Mouse (Mus musculus): ENCODE data around the gene Jph3. TPM values are rescaled to one million over a fixed set of nuclear protein-coding genes. Genes with fewer than 3 reads are reported as not detected.

Jph3 gene
- polyA plus RNA-seq, 1 experiment from 2014 or later: 4.4 TPM

- WGBS: 82% methylated on average over 6 of the region's 6 CpGs
- DNase-seq (ENCODE audit: low spot score): no peak
- H3K36me3 ChIP-seq (ENCODE audit: control insufficient read depth, insufficient read depth, low read length): peaks cover 61% of the 10 kb centered on the region
Observed at GRCm38 (mm10) chr8:121798401-121798800, 69.0 kb downstream of the Jph3 start.

GRCm38 (mm10) chr8:121804829-121805228 lies 75.4 kb downstream of the Jph3 start:
- H3K4me3 ChIP-seq (ENCODE audit: low read depth, low read length): no peak overlapping the region
- WGBS: 95% methylated on average over 5 of the region's 5 CpGs
- no peaks in the 10 kb centered on the region for H3K27me3 ChIP-seq (replicated peaks; ENCODE audit: control insufficient read depth, insufficient read depth, low read length)
- no peak overlapping the region for H3K4me2 ChIP-seq (ENCODE audit: low read length)
- ATAC-seq (replicated peaks; ENCODE audit: low FRiP score, low TSS enrichment, low read depth): no peak
- no peak overlapping the region for H3K27ac ChIP-seq (ENCODE audit: low read depth)
- no peak overlapping the region for H3K9ac ChIP-seq (ENCODE audit: low read length)
- no peaks in the 10 kb centered on the region for H3K9me3 ChIP-seq (ENCODE audit: control insufficient read depth, low read length)
- no peaks in the 10 kb centered on the region for H3K4me1 ChIP-seq (replicated peaks; ENCODE audit: control insufficient read depth, insufficient read depth, low read length)
- peaks cover 44% of the 10 kb centered on the region for H3K36me3 ChIP-seq (ENCODE audit: control insufficient read depth, insufficient read depth, low read length)
- no peak for DNase-seq (ENCODE audit: low spot score)

More at GRCm38 (mm10) chr8:121798401-121798800, 69.0 kb downstream of the Jph3 start:
- no peak for ATAC-seq (replicated peaks; ENCODE audit: low FRiP score, low TSS enrichment, low read depth)
- no peaks in the 10 kb centered on the region for H3K27me3 ChIP-seq (replicated peaks; ENCODE audit: control insufficient read depth, insufficient read depth, low read length)
- H3K4me1 ChIP-seq (replicated peaks; ENCODE audit: control insufficient read depth, insufficient read depth, low read length): no peaks in the 10 kb centered on the region
- no peaks in the 10 kb centered on the region for H3K9me3 ChIP-seq (ENCODE audit: control insufficient read depth, low read length)
- H3K4me2 ChIP-seq (ENCODE audit: low read length): no peak overlapping the region
- no peak overlapping the region for H3K4me3 ChIP-seq (ENCODE audit: low read depth, low read length)
- H3K9ac ChIP-seq (ENCODE audit: low read length): no peak overlapping the region
- no peak overlapping the region for H3K27ac ChIP-seq (ENCODE audit: low read depth)

GRCm38 (mm10) chr8:121806126-121806525 lies 76.7 kb downstream of the Jph3 start:
- DNase-seq (ENCODE audit: low spot score): no peak
- no peaks in the 10 kb centered on the region for H3K4me1 ChIP-seq (replicated peaks; ENCODE audit: control insufficient read depth, insufficient read depth, low read length)
- H3K27ac ChIP-seq (ENCODE audit: low read depth): no peak overlapping the region
- H3K9me3 ChIP-seq (ENCODE audit: control insufficient read depth, low read length): no peaks in the 10 kb centered on the region
- H3K36me3 ChIP-seq (ENCODE audit: control insufficient read depth, insufficient read depth, low read length): peaks cover 39% of the 10 kb centered on the region
- WGBS: 90% methylated on average over 13 of the region's 13 CpGs
- no peak overlapping the region for H3K4me3 ChIP-seq (ENCODE audit: low read depth, low read length)
- H3K4me2 ChIP-seq (ENCODE audit: low read length): no peak overlapping the region
- no peak for ATAC-seq (replicated peaks; ENCODE audit: low FRiP score, low TSS enrichment, low read depth)
- H3K27me3 ChIP-seq (replicated peaks; ENCODE audit: control insufficient read depth, insufficient read depth, low read length): no peaks in the 10 kb centered on the region
- H3K9ac ChIP-seq (ENCODE audit: low read length): no peak overlapping the region

- 73% methylated on average over 11 of the region's 11 CpGs for WGBS
- H3K9me3 ChIP-seq (ENCODE audit: control insufficient read depth, low read length): no peaks in the 10 kb centered on the region
- H3K27ac ChIP-seq (ENCODE audit: low read depth): no peak overlapping the region
- no peaks in the 10 kb centered on the region for H3K4me1 ChIP-seq (replicated peaks; ENCODE audit: control insufficient read depth, insufficient read depth, low read length)
- DNase-seq (ENCODE audit: low spot score) (no peak), ATAC-seq (replicated peaks; ENCODE audit: low FRiP score, low TSS enrichment, low read depth) (no peak)
- H3K36me3 ChIP-seq (ENCODE audit: control insufficient read depth, insufficient read depth, low read length): peaks cover 48% of the 10 kb centered on the region
- H3K27me3 ChIP-seq (replicated peaks; ENCODE audit: control insufficient read depth, insufficient read depth, low read length): no peaks in the 10 kb centered on the region
- H3K4me3 ChIP-seq (ENCODE audit: low read depth, low read length): no peak overlapping the region
- H3K9ac ChIP-seq (ENCODE audit: low read length): no peak overlapping the region
- H3K4me2 ChIP-seq (ENCODE audit: low read length): no peak overlapping the region
Observed at GRCm38 (mm10) chr8:121808032-121808431, 78.6 kb downstream of the Jph3 start.

- Histone ChIP-seq H3K4me2 (ENCODE audit: low read length) (no peak overlapping the region), H3K36me3 (ENCODE audit: control insufficient read depth, insufficient read depth, low read length) (peaks cover 51% of the 10 kb centered on the region), H3K9me3 (ENCODE audit: control insufficient read depth, low read length) (no peaks in the 10 kb centered on the region), H3K4me3 (ENCODE audit: low read depth, low read length) (no peak overlapping the region), H3K27me3 (replicated peaks; ENCODE audit: control insufficient read depth, insufficient read depth, low read length) (no peaks in the 10 kb centered on the region), H3K9ac (ENCODE audit: low read length) (no peak overlapping the region), H3K4me1 (replicated peaks; ENCODE audit: control insufficient read depth, insufficient read depth, low read length) (no peaks in the 10 kb centered on the region), H3K27ac (ENCODE audit: low read depth) (no peak overlapping the region)
- WGBS: 93% methylated on average over 11 of the region's 11 CpGs
- ATAC-seq (replicated peaks; ENCODE audit: low FRiP score, low TSS enrichment, low read depth): no peak
- DNase-seq (ENCODE audit: low spot score): no peak
Observed at GRCm38 (mm10) chr8:121809524-121810155, 80.2 kb downstream of the Jph3 start.

- Histone ChIP-seq H3K27me3 (replicated peaks; ENCODE audit: control insufficient read depth, insufficient read depth, low read length) (no peaks in the 10 kb centered on the region), H3K4me3 (ENCODE audit: low read depth, low read length) (no peak overlapping the region), H3K36me3 (ENCODE audit: control insufficient read depth, insufficient read depth, low read length) (peaks cover 38% of the 10 kb centered on the region), H3K9me3 (ENCODE audit: control insufficient read depth, low read length) (no peaks in the 10 kb centered on the region), H3K4me1 (replicated peaks; ENCODE audit: control insufficient read depth, insufficient read depth, low read length) (no peaks in the 10 kb centered on the region), H3K4me2 (ENCODE audit: low read length) (no peak overlapping the region), H3K9ac (ENCODE audit: low read length) (no peak overlapping the region), H3K27ac (ENCODE audit: low read depth) (no peak overlapping the region)
- DNase-seq (ENCODE audit: low spot score): no peak
- WGBS: 86% methylated on average over 3 of the region's 3 CpGs
- no peak for ATAC-seq (replicated peaks; ENCODE audit: low FRiP score, low TSS enrichment, low read depth)
Observed at GRCm38 (mm10) chr8:121811502-121811901, 82.1 kb downstream of the Jph3 start.

GRCm38 (mm10) chr8:121811931-121812570 lies 82.6 kb downstream of the Jph3 start:
- Histone ChIP-seq H3K9me3 (ENCODE audit: control insufficient read depth, low read length) (no peaks in the 10 kb centered on the region), H3K4me3 (ENCODE audit: low read depth, low read length) (no peak overlapping the region), H3K4me2 (ENCODE audit: low read length) (no peak overlapping the region), H3K4me1 (replicated peaks; ENCODE audit: control insufficient read depth, insufficient read depth, low read length) (no peaks in the 10 kb centered on the region), H3K9ac (ENCODE audit: low read length) (no peak overlapping the region), H3K27ac (ENCODE audit: low read depth) (no peak overlapping the region), H3K27me3 (replicated peaks; ENCODE audit: control insufficient read depth, insufficient read depth, low read length) (no peaks in the 10 kb centered on the region), H3K36me3 (ENCODE audit: control insufficient read depth, insufficient read depth, low read length) (peaks cover 39% of the 10 kb centered on the region)
- DNase-seq (ENCODE audit: low spot score): no peak
- 93% methylated on average over 12 of the region's 12 CpGs for WGBS
- ATAC-seq (replicated peaks; ENCODE audit: low FRiP score, low TSS enrichment, low read depth): no peak

- H3K36me3 ChIP-seq (ENCODE audit: control insufficient read depth, insufficient read depth, low read length): peaks cover 53% of the 10 kb centered on the region
- ATAC-seq (replicated peaks; ENCODE audit: low FRiP score, low TSS enrichment, low read depth): no peak
- H3K9ac ChIP-seq (ENCODE audit: low read length): no peak overlapping the region
Observed at GRCm38 (mm10) chr8:121818226-121818625, 88.8 kb downstream of the Jph3 start.

GRCm38 (mm10) chr8:121820840-121821239 lies 91.4 kb downstream of the Jph3 start:
- no peak overlapping the region for H3K4me3 ChIP-seq (ENCODE audit: low read depth, low read length)
- 91% methylated on average over 6 of the region's 6 CpGs for WGBS
- H3K27ac ChIP-seq (ENCODE audit: low read depth): no peak overlapping the region
- ATAC-seq (replicated peaks; ENCODE audit: low FRiP score, low TSS enrichment, low read depth) (no peak), DNase-seq (ENCODE audit: low spot score) (no peak)
- H3K27me3 ChIP-seq (replicated peaks; ENCODE audit: control insufficient read depth, insufficient read depth, low read length): no peaks in the 10 kb centered on the region
- no peak overlapping the region for H3K9ac ChIP-seq (ENCODE audit: low read length)
- H3K4me1 ChIP-seq (replicated peaks; ENCODE audit: control insufficient read depth, insufficient read depth, low read length): no peaks in the 10 kb centered on the region
- no peak overlapping the region for H3K4me2 ChIP-seq (ENCODE audit: low read length)
- no peaks in the 10 kb centered on the region for H3K9me3 ChIP-seq (ENCODE audit: control insufficient read depth, low read length)
- peaks cover 35% of the 10 kb centered on the region for H3K36me3 ChIP-seq (ENCODE audit: control insufficient read depth, insufficient read depth, low read length)

More at GRCm38 (mm10) chr8:121818226-121818625, 88.8 kb downstream of the Jph3 start:
- H3K9me3 ChIP-seq (ENCODE audit: control insufficient read depth, low read length): no peaks in the 10 kb centered on the region
- H3K4me1 ChIP-seq (replicated peaks; ENCODE audit: control insufficient read depth, insufficient read depth, low read length): no peaks in the 10 kb centered on the region
- 87% methylated on average over 7 of the region's 7 CpGs for WGBS
- no peak overlapping the region for H3K4me3 ChIP-seq (ENCODE audit: low read depth, low read length)
- no peak overlapping the region for H3K27ac ChIP-seq (ENCODE audit: low read depth)
- no peak for DNase-seq (ENCODE audit: low spot score)
- no peaks in the 10 kb centered on the region for H3K27me3 ChIP-seq (replicated peaks; ENCODE audit: control insufficient read depth, insufficient read depth, low read length)
- H3K4me2 ChIP-seq (ENCODE audit: low read length): no peak overlapping the region
